Mouse (Mus musculus) C2C12 (cell line): ENCODE results near the gene Akr1b3.

Experiments
- CTCF ChIP-seq: IDR thresholded peaks from one replicate; pipeline ENCODE4 v1.5.1; 2011; ENCODE audit not compliant: control insufficient read depth, insufficient read depth, insufficient read length
- MYOD1 ChIP-seq: IDR thresholded peaks from one replicate; pipeline ENCODE4 v1.6.1; 2011; ENCODE audit warnings: low read depth; ENCODE audit not compliant: control insufficient read depth, insufficient read length

DNA sequence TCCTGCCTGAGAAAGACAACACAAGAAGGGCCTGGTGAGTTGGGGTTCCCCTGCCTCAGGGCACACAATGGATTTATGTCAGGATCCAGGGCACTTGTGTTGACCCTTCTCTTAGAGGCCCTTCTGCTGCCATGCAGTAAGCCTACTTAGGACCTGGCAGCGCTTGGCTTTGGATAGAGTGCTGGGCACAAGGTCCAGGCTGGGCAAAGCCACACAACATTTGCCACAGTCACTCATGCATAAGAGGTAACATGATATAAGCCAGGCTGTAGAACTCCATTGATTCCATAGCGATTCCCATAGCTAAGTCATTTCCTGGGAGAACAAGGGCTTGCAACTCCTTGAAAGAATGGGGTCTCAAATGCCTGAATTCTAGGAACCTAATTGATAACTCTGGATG, 3.4 kb downstream of the Akr1b3 start:
- TF ChIP-seq MYOD1 (peak; percentile 97), CTCF (no peak)
